14 mouse cellular contexts compared by ENCODE assay signal in genomic region chr1:132001880-132002330, GRCm38 (mm10).
"Had no signal": no experiment of that assay in that cellular context is flagged by ENCODE, and none has a peak within 500 bp of the region (broad histone marks: within the 10 kb centered on the region; RNA-seq: fewer than 3 reads in every experiment).

No protein-coding gene starts in this region.

- H3K4me3 ChIP-seq: kidney, embryonic 15.5 days; left cerebral cortex, adult 2 months; limb, embryonic 10.5 days; megakaryocyte, embryonic 14.5 days; midbrain, embryonic 12.5 days; stomach, embryonic 15.5 days had no signal

- H3K9me3 ChIP-seq: kidney, embryonic 15.5 days; limb, embryonic 10.5 days; midbrain, embryonic 12.5 days; stomach, embryonic 15.5 days had no signal

- H3K9ac ChIP-seq: kidney, embryonic 15.5 days; lung, embryonic 14.5 days; midbrain, embryonic 12.5 days; stomach, embryonic 15.5 days had no signal

- H3K36me3 ChIP-seq: kidney, embryonic 15.5 days; limb, embryonic 10.5 days; midbrain, embryonic 12.5 days; stomach, embryonic 15.5 days had no signal

- H3K27ac ChIP-seq: kidney, embryonic 15.5 days; left cerebral cortex, adult 2 months; limb, embryonic 10.5 days; midbrain, embryonic 12.5 days; stomach, embryonic 15.5 days had no signal

- DNase-seq: kidney, adult 2 months; kidney, postnatal 14 days; lung, embryonic 14.5 days; lung, postnatal 10 days; lung, postnatal 4 days; thymus, adult 2 months; thymus, postnatal 25 days had no signal

- H3K27me3 ChIP-seq: kidney, embryonic 15.5 days; megakaryocyte, embryonic 14.5 days; midbrain, embryonic 12.5 days; stomach, embryonic 15.5 days had no signal

- H3K4me2 ChIP-seq: kidney, embryonic 15.5 days; liver, embryonic 11.5 days; lung, embryonic 14.5 days; midbrain, embryonic 12.5 days; stomach, embryonic 15.5 days had no signal
